Mouse (Mus musculus) lung, embryonic 14.5 days (tissue): ENCODE results near the gene Olfr1141. TPM values are rescaled to one million over a fixed set of nuclear protein-coding genes. Genes with fewer than 3 reads are reported as not detected.

ENCODE experiments used
- ATAC-seq: fragments of 200-750 bp; cut with Nextera tagmentation; 2 replicates; pipeline ENCODE4 v1.8.0; 2017; ENCODE audit warnings: mild to moderate bottlenecking, moderate TSS enrichment, moderate library complexity; ENCODE audit not compliant: insufficient read depth
- DNase-seq: peaks from one replicate; pipeline ENCODE4 v3.0.0-alpha.2; 2015
- H3K27ac ChIP-seq: fragments of 300-500 bp; sonication (generic); 2 replicates; pipeline ENCODE4 v1.5.1; 2014; ENCODE audit warnings: low read depth, mild to moderate bottlenecking, moderate library complexity
- H3K27me3 ChIP-seq: fragments of 300-500 bp; sonication (generic); 2 replicates; pipeline ENCODE4 v1.6.1; 2014; ENCODE audit warnings: low read length, control low read depth; ENCODE audit not compliant: insufficient read depth
- H3K36me3 ChIP-seq: fragments of 300-500 bp; sonication (generic); 2 replicates; pipeline ENCODE4 v1.6.1; 2014; ENCODE audit warnings: control low read depth; ENCODE audit not compliant: insufficient read depth
- H3K4me1 ChIP-seq: fragments of 300-500 bp; sonication (generic); 2 replicates; pipeline ENCODE4 v1.6.1; 2014; ENCODE audit warnings: antibody characterized with exemption, control low read depth; ENCODE audit not compliant: insufficient read depth
- H3K4me2 ChIP-seq: fragments of 300-500 bp; sonication (generic); 2 replicates; pipeline ENCODE4 v1.6.1; 2014; ENCODE audit warnings: mild to moderate bottlenecking
- H3K4me3 ChIP-seq: fragments of 300-500 bp; sonication (generic); 2 replicates; pipeline ENCODE4 v1.5.1; 2014; ENCODE audit warnings: low read depth, low read length
- H3K9ac ChIP-seq: fragments of 300-500 bp; sonication (generic); 2 replicates; pipeline ENCODE4 v1.6.1; 2014
- H3K9me3 ChIP-seq: fragments of 300-500 bp; sonication (generic); 2 replicates; pipeline ENCODE4 v1.6.1; 2016; ENCODE audit warnings: low read depth, low read length, control low read depth
- CTCF ChIP-seq: IDR thresholded peaks from 2 replicates; pipeline ENCODE4 v1.5.1; 2016; ENCODE audit warnings: antibody characterized with exemption, low read depth
- WGBS: fragments of 180-500 bp; shearing (Covaris S2); extraction: QIAGEN DNeasy Blood & Tissue Kit; methylation state at CpG from one replicate; pipeline ENCODE4 v1.1.7; 2014; 5-methylcytosine and 5-hydroxymethylcytosine counted together
- polyA plus RNA-seq: library from polyadenylated mRNA; unstranded; fragments of >200 nt; fragmentation: Nextera tagmentation; extraction: Ambion mirVana; gene quantifications from 2 replicates; pipeline ENCODE4 v1.2.1, GENCODE M21; 2014

Olfr1141 gene
- not detected in 2 replicates for polyA plus RNA-seq

GRCm38 (mm10) chr2:87753891-87754290, at the start of gene Olfr1141:
Gene Olfr1141, minus strand, starts transcription at chr2:87753991.
- no peaks in the 10 kb centered on the region for H3K27me3 ChIP-seq
- ATAC-seq, result no peak
- no peak within 1 kb of the TSS for H3K9ac ChIP-seq
- WGBS, result 87% methylated on average over 1 of the region's 1 CpGs
- H3K4me1 ChIP-seq, result no peaks in the 10 kb centered on the region
- no peak within 1 kb of the TSS for H3K4me2 ChIP-seq
- no peaks in the 10 kb centered on the region for H3K9me3 ChIP-seq
- H3K4me3 ChIP-seq, result no peak within 1 kb of the TSS
- H3K36me3 ChIP-seq, result no peaks in the 10 kb centered on the region
- TF ChIP-seq CTCF, result no peak
- no peak for DNase-seq
- H3K27ac ChIP-seq, result no peak within 1 kb of the TSS

- Histone ChIP-seq H3K4me1 (no peaks in the 10 kb centered on the region), H3K27me3 (no peaks in the 10 kb centered on the region)
- ATAC-seq, result no peak
Observed at GRCm38 (mm10) chr2:87800292-87800691, 46.5 kb upstream of the Olfr1141 start, which contains the start of gene Olfr1143. Gene Olfr1143, plus strand, starts transcription at chr2:87800592.

GRCm38 (mm10) chr2:87779183-87779582, 25.4 kb upstream of the Olfr1141 start, which contains the start of gene Olfr152:
Gene Olfr152, plus strand, starts transcription at chr2:87779483.
- WGBS, result 63% methylated on average over 4 of the region's 4 CpGs
- Histone ChIP-seq H3K27ac (no peak within 1 kb of the TSS), H3K27me3 (no peaks in the 10 kb centered on the region)

More at GRCm38 (mm10) chr2:87800292-87800691, 46.5 kb upstream of the Olfr1141 start, which contains the start of gene Olfr1143:
- Histone ChIP-seq H3K4me3 (no peak within 1 kb of the TSS), H3K9me3 (no peaks in the 10 kb centered on the region), H3K9ac (no peak within 1 kb of the TSS), H3K4me2 (no peak within 1 kb of the TSS), H3K27ac (no peak within 1 kb of the TSS), H3K36me3 (no peaks in the 10 kb centered on the region)
- no peak for TF ChIP-seq CTCF
- no peak for DNase-seq

GRCm38 (mm10) chr2:87776143-87776542, 22.4 kb upstream of the Olfr1141 start:
- 33% methylated on average over 1 of the region's 1 CpGs for WGBS
- H3K27ac ChIP-seq, result no peak overlapping the region
- no peaks in the 10 kb centered on the region for H3K36me3 ChIP-seq
- H3K4me2 ChIP-seq, result no peak overlapping the region
- H3K4me1 ChIP-seq, result no peaks in the 10 kb centered on the region
- H3K27me3 ChIP-seq, result no peaks in the 10 kb centered on the region
- H3K9ac ChIP-seq, result no peak overlapping the region
- TF ChIP-seq CTCF, result no peak
- no peaks in the 10 kb centered on the region for H3K9me3 ChIP-seq
- no peak for ATAC-seq
- DNase-seq, result no peak
- H3K4me3 ChIP-seq, result no peak overlapping the region

More at GRCm38 (mm10) chr2:87779183-87779582, 25.4 kb upstream of the Olfr1141 start, which contains the start of gene Olfr152:
- DNase-seq, result no peak
- no peaks in the 10 kb centered on the region for H3K36me3 ChIP-seq
- H3K4me1 ChIP-seq, result no peaks in the 10 kb centered on the region
- H3K4me2 ChIP-seq, result no peak within 1 kb of the TSS
- no peak for TF ChIP-seq CTCF
- no peak within 1 kb of the TSS for H3K9ac ChIP-seq
- ATAC-seq, result no peak
- no peaks in the 10 kb centered on the region for H3K9me3 ChIP-seq
- H3K4me3 ChIP-seq, result no peak within 1 kb of the TSS

- no peak within 1 kb of the TSS for H3K27ac ChIP-seq
- 76% methylated on average over 3 of the region's 3 CpGs for WGBS
- H3K9me3 ChIP-seq, result no peaks in the 10 kb centered on the region
- no peaks in the 10 kb centered on the region for H3K4me1 ChIP-seq
- H3K27me3 ChIP-seq, result no peaks in the 10 kb centered on the region
- no peak within 1 kb of the TSS for H3K4me2 ChIP-seq
- DNase-seq (no peak), ATAC-seq (no peak)
- no peak for TF ChIP-seq CTCF
- no peaks in the 10 kb centered on the region for H3K36me3 ChIP-seq
- no peak within 1 kb of the TSS for H3K4me3 ChIP-seq
- no peak within 1 kb of the TSS for H3K9ac ChIP-seq
Observed at GRCm38 (mm10) chr2:87743452-87743851, 10.3 kb downstream of the Olfr1141 start, which contains the start of gene Olfr1140. Gene Olfr1140, plus strand, starts transcription at chr2:87743752.

- TF ChIP-seq CTCF, result no peak
Observed at GRCm38 (mm10) chr2:87739878-87740277, 13.9 kb downstream of the Olfr1141 start, which contains the start of gene Olfr1138. Gene Olfr1138, minus strand, starts transcription at chr2:87739978.

GRCm38 (mm10) chr2:87713079-87713478, 40.7 kb downstream of the Olfr1141 start, which contains the start of gene Olfr1137:
Gene Olfr1137, minus strand, starts transcription at chr2:87713179.
- ATAC-seq (no peak), DNase-seq (no peak)
- H3K9me3 ChIP-seq, result no peaks in the 10 kb centered on the region
- no peak within 1 kb of the TSS for H3K9ac ChIP-seq
- H3K36me3 ChIP-seq, result no peaks in the 10 kb centered on the region
- H3K4me2 ChIP-seq, result no peak within 1 kb of the TSS
- no peak within 1 kb of the TSS for H3K4me3 ChIP-seq
- H3K27ac ChIP-seq, result no peak within 1 kb of the TSS
- no peak for TF ChIP-seq CTCF
- no peaks in the 10 kb centered on the region for H3K27me3 ChIP-seq
- H3K4me1 ChIP-seq, result no peaks in the 10 kb centered on the region

More at GRCm38 (mm10) chr2:87739878-87740277, 13.9 kb downstream of the Olfr1141 start, which contains the start of gene Olfr1138:
- Histone ChIP-seq H3K4me2 (no peak within 1 kb of the TSS), H3K4me1 (no peaks in the 10 kb centered on the region), H3K36me3 (no peaks in the 10 kb centered on the region), H3K27me3 (no peaks in the 10 kb centered on the region), H3K27ac (no peak within 1 kb of the TSS), H3K9me3 (no peaks in the 10 kb centered on the region), H3K9ac (no peak within 1 kb of the TSS), H3K4me3 (no peak within 1 kb of the TSS)
- 78% methylated on average over 1 of the region's 1 CpGs for WGBS
- DNase-seq, result no peak
- no peak for ATAC-seq

Other genes with a start within 250 kb of the Olfr1141 start
- gene Pramel6, start 247.4 kb downstream of the Olfr1141 start, polyA plus RNA-seq, result not detected in 2 replicates
- gene Olfr153, start 222.2 kb downstream of the Olfr1141 start, polyA plus RNA-seq, result not detected in 2 replicates
- not detected in 2 replicates for gene Olfr1128, start 208.4 kb downstream of the Olfr1141 start, polyA plus RNA-seq
- gene Olfr1129, start 180.1 kb downstream of the Olfr1141 start, polyA plus RNA-seq, result not detected in 2 replicates
- gene Olfr1130, start 147.8 kb downstream of the Olfr1141 start, polyA plus RNA-seq, result not detected in 2 replicates
- gene Olfr1131, start 126.9 kb downstream of the Olfr1141 start, polyA plus RNA-seq, result not detected in 2 replicates
- not detected in 2 replicates for gene Olfr1132, start 116.5 kb downstream of the Olfr1141 start, polyA plus RNA-seq
- not detected in 2 replicates for gene Olfr1133, start 106.6 kb downstream of the Olfr1141 start, polyA plus RNA-seq
- gene Olfr1134, start 95.5 kb downstream of the Olfr1141 start, polyA plus RNA-seq, result not detected in 2 replicates
- gene Olfr1135, start 80.3 kb downstream of the Olfr1141 start, polyA plus RNA-seq, result not detected in 2 replicates
- not detected in 2 replicates for gene Olfr1136, start 60.0 kb downstream of the Olfr1141 start, polyA plus RNA-seq
- gene Olfr1137, start 40.8 kb downstream of the Olfr1141 start, polyA plus RNA-seq, result not detected in 2 replicates
- gene Olfr1138, start 14.0 kb downstream of the Olfr1141 start, polyA plus RNA-seq, result not detected in 2 replicates
- not detected in 2 replicates for gene Olfr1140, start 10.2 kb downstream of the Olfr1141 start, polyA plus RNA-seq
- gene Olfr152, start 25.5 kb upstream of the Olfr1141 start, polyA plus RNA-seq, result not detected in 2 replicates
- gene Olfr1143, start 46.6 kb upstream of the Olfr1141 start, polyA plus RNA-seq, result not detected in 2 replicates
- not detected in 2 replicates for gene Olfr1145, start 55.8 kb upstream of the Olfr1141 start, polyA plus RNA-seq
- gene Olfr1148, start 76.5 kb upstream of the Olfr1141 start, polyA plus RNA-seq, result not detected in 2 replicates
- not detected in 2 replicates for gene Olfr1150-ps1, start 90.0 kb upstream of the Olfr1141 start, polyA plus RNA-seq
- not detected in 2 replicates for gene Olfr1151, start 101.9 kb upstream of the Olfr1141 start, polyA plus RNA-seq
- gene Olfr1152, start 112.5 kb upstream of the Olfr1141 start, polyA plus RNA-seq, result not detected in 2 replicates
- gene Olfr1153, start 141.0 kb upstream of the Olfr1141 start, polyA plus RNA-seq, result not detected in 2 replicates
- not detected in 2 replicates for gene Olfr1154, start 151.2 kb upstream of the Olfr1141 start, polyA plus RNA-seq
- gene Olfr1155, start 191.1 kb upstream of the Olfr1141 start, polyA plus RNA-seq, result not detected in 2 replicates
- gene Olfr1156, start 199.1 kb upstream of the Olfr1141 start, polyA plus RNA-seq, result not detected in 2 replicates
- gene Olfr1157, start 214.3 kb upstream of the Olfr1141 start, polyA plus RNA-seq, result not detected in 2 replicates
- gene Olfr74, start 220.7 kb upstream of the Olfr1141 start, polyA plus RNA-seq, result not detected in 2 replicates
- gene Olfr1158, start 236.1 kb upstream of the Olfr1141 start, polyA plus RNA-seq, result not detected in 2 replicates